Mouse (Mus musculus): ENCODE results near the gene Yipf1. TPM values are rescaled to one million over a fixed set of nuclear protein-coding genes. Genes with fewer than 3 reads are reported as not detected.

Gene Yipf1
- polyA plus RNA-seq, 1 experiment from 2014 or later = 59.1 TPM

GRCm38 (mm10) chr4:107333514-107333913 lies 19.4 kb downstream of the Yipf1 start:
- ATAC-seq (ENCODE audit: insufficient read depth, low FRiP score, low read depth) = no peak
- no peak overlapping the region for H3K9ac ChIP-seq
- no peaks in the 10 kb centered on the region for H3K27me3 ChIP-seq (replicated peaks)
- no peak overlapping the region for H3K27ac ChIP-seq
- no peaks in the 10 kb centered on the region for H3K4me1 ChIP-seq
- 0 out of 2 replicates have a peak, but pooled peaks cover 2% of the 10 kb centered on the region for H3K36me3 ChIP-seq
- H3K9me3 ChIP-seq = no peaks in the 10 kb centered on the region
- 87% methylated on average over 4 of the region's 4 CpGs for WGBS
- no peak overlapping the region for H3K4me2 ChIP-seq
- no peak overlapping the region for H3K4me3 ChIP-seq (replicated peaks)

DNA sequence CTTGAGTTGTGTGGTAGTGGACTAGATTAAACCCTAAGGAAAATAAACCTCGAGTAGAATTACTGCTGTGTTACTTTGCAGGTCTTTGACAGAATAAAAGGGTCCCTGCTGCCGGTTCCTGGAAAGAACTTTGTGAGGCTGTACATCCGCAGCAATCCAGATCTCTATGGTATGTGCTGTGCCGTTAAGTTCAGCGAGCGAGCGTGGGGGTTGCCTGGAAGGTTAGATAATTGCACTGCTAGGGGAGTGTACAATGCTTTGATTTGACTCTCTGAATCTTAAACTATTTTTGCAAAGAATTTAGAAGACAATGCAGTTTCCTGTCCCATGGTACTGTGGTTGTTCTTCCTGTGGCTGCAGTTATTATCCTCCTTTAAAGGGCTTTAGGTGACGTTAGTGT lies 22.2 kb downstream of the Yipf1 start:
- H3K4me2 ChIP-seq = no peak overlapping the region

GRCm38 (mm10) chr4:107337455-107337854 lies 23.3 kb downstream of the Yipf1 start:
- no peak overlapping the region for H3K4me2 ChIP-seq
- H3K4me1 ChIP-seq = no peaks in the 10 kb centered on the region
- H3K4me3 ChIP-seq (replicated peaks) = no peak overlapping the region
- H3K9me3 ChIP-seq = no peaks in the 10 kb centered on the region
- ATAC-seq (ENCODE audit: insufficient read depth, low FRiP score, low read depth) = no peak
- no peak overlapping the region for H3K27ac ChIP-seq
- WGBS = 86% methylated on average over 5 of the region's 5 CpGs
- H3K27me3 ChIP-seq (replicated peaks) = no peaks in the 10 kb centered on the region
- H3K9ac ChIP-seq = no peak overlapping the region
- H3K36me3 ChIP-seq = 0 out of 2 replicates have a peak, but pooled peaks cover 2% of the 10 kb centered on the region

More for the DNA sequence above, 22.2 kb downstream of the Yipf1 start:
- H3K4me3 ChIP-seq (replicated peaks) = no peak overlapping the region
- no peaks in the 10 kb centered on the region for H3K4me1 ChIP-seq
- H3K9ac ChIP-seq = no peak overlapping the region
- WGBS = 65% methylated on average over 8 of the region's 8 CpGs
- H3K9me3 ChIP-seq = no peaks in the 10 kb centered on the region
- no peak overlapping the region for H3K27ac ChIP-seq
- ATAC-seq (ENCODE audit: insufficient read depth, low FRiP score, low read depth) = no peak
- 0 out of 2 replicates have a peak, but pooled peaks cover 2% of the 10 kb centered on the region for H3K36me3 ChIP-seq
- no peaks in the 10 kb centered on the region for H3K27me3 ChIP-seq (replicated peaks)

DNA sequence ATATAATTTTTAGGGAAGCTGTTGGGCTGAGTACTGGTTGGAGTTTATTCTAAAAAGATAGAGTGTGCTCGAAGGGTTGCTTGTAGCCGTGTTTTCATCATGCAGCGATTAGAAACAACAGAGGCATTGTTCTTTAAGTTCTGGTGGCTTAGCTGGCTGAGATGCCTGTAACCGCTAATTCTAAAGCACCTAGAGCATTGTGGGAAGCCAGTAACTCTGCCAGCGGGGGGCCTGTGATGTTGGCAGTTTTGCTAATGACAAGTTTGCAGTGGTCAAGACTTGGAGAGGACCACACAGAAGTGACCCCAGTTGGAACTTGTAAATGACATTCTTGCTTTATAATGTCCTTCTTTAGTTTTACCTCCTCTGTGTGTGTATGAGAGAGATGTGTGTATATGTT lies 27.2 kb downstream of the Yipf1 start:
- Histone ChIP-seq H3K27me3 (replicated peaks) (no peaks in the 10 kb centered on the region), H3K27ac (no peak overlapping the region), H3K4me1 (no peaks in the 10 kb centered on the region), H3K9me3 (no peaks in the 10 kb centered on the region), H3K4me3 (replicated peaks) (no peak overlapping the region), H3K9ac (no peak overlapping the region), H3K4me2 (no peak overlapping the region), H3K36me3 (peaks cover 5% of the 10 kb centered on the region; the same call in 1 of the 2 replicates)
- 72% methylated on average over 5 of the region's 5 CpGs for WGBS
- ATAC-seq (ENCODE audit: insufficient read depth, low FRiP score, low read depth) = no peak

GRCm38 (mm10) chr4:107344612-107345011 lies 30.4 kb downstream of the Yipf1 start:
- ATAC-seq (ENCODE audit: insufficient read depth, low FRiP score, low read depth) = no peak
- H3K27ac ChIP-seq = no peak overlapping the region
- H3K36me3 ChIP-seq = peaks cover 5% of the 10 kb centered on the region; the same call in 1 of the 2 replicates
- no peaks in the 10 kb centered on the region for H3K4me1 ChIP-seq
- WGBS = 84% methylated on average over 7 of the region's 7 CpGs
- no peak overlapping the region for H3K9ac ChIP-seq
- no peaks in the 10 kb centered on the region for H3K27me3 ChIP-seq (replicated peaks)
- no peak overlapping the region for H3K4me2 ChIP-seq
- H3K9me3 ChIP-seq = no peaks in the 10 kb centered on the region
- no peak overlapping the region for H3K4me3 ChIP-seq (replicated peaks)

- ATAC-seq (ENCODE audit: insufficient read depth, low FRiP score, low read depth) = no peak
- WGBS = 62% methylated on average over 6 of the region's 6 CpGs
Observed at GRCm38 (mm10) chr4:107347221-107347620, 33.1 kb downstream of the Yipf1 start.

DNA sequence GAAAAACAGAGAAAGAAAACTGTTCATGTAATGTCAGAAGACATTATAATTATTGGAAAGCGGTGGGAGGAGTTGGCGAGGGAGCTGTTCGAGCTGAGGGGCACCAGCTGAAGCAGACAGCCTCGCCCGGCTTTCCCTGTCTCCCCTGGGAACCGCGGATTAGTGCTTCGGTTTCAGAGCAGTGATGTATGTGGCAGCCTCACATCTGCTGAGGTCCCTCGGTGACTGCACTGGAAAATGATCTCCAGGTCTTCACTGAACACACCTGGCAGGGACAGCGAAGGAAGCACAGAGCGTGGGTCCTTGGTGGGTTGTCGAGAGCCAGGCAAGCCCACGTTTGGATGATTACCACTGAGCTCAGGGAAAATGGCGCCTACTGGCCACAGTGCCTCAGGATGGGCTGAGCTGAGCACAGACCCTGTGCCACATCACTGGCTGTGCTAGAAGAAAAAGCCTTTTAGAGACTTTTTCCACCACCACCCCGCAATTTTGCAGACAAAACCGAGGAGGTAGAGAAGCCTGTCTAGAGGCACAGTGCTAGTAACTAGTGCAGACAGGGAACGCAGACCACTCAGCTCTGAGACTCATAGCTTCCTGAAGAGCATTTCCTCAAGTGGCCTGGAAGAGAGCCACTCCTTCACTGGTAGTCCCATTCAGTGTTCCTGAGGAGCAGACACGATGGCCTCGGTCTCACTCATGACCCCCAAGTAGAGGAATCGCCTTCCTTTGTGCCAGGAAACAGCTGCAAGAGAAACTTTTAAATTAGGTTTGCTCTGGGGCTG lies 34.6 kb downstream of the Yipf1 start:
- Histone ChIP-seq H3K4me3 (replicated peaks) (no peak overlapping the region), H3K27me3 (replicated peaks) (no peaks in the 10 kb centered on the region), H3K27ac (no peak overlapping the region), H3K36me3 (peaks cover 8% of the 10 kb centered on the region; the same call in 1 of the 2 replicates), H3K4me2 (no peak overlapping the region), H3K9me3 (no peaks in the 10 kb centered on the region), H3K4me1 (no peaks in the 10 kb centered on the region), H3K9ac (no peak overlapping the region)
- 70% methylated on average over 20 of the region's 20 CpGs for WGBS
- no peak for ATAC-seq (ENCODE audit: insufficient read depth, low FRiP score, low read depth)

More at GRCm38 (mm10) chr4:107347221-107347620, 33.1 kb downstream of the Yipf1 start:
- Histone ChIP-seq H3K9ac (no peak overlapping the region), H3K9me3 (no peaks in the 10 kb centered on the region), H3K36me3 (peaks cover 8% of the 10 kb centered on the region; the same call in 1 of the 2 replicates), H3K4me3 (replicated peaks) (no peak overlapping the region), H3K27ac (no peak overlapping the region), H3K27me3 (replicated peaks) (no peaks in the 10 kb centered on the region), H3K4me1 (no peaks in the 10 kb centered on the region), H3K4me2 (no peak overlapping the region)

- H3K9me3 ChIP-seq = no peaks in the 10 kb centered on the region
- no peaks in the 10 kb centered on the region for H3K4me1 ChIP-seq
- H3K27ac ChIP-seq = no peak overlapping the region
- H3K9ac ChIP-seq = no peak overlapping the region
- WGBS = 59% methylated on average over 8 of the region's 8 CpGs
- H3K27me3 ChIP-seq (replicated peaks) = no peaks in the 10 kb centered on the region
- no peak for ATAC-seq (ENCODE audit: insufficient read depth, low FRiP score, low read depth)
- H3K4me2 ChIP-seq = no peak overlapping the region
- no peak overlapping the region for H3K4me3 ChIP-seq (replicated peaks)
- H3K36me3 ChIP-seq = peaks cover 8% of the 10 kb centered on the region; the same call in 1 of the 2 replicates
Observed at GRCm38 (mm10) chr4:107349311-107350008, 35.3 kb downstream of the Yipf1 start.

DNA sequence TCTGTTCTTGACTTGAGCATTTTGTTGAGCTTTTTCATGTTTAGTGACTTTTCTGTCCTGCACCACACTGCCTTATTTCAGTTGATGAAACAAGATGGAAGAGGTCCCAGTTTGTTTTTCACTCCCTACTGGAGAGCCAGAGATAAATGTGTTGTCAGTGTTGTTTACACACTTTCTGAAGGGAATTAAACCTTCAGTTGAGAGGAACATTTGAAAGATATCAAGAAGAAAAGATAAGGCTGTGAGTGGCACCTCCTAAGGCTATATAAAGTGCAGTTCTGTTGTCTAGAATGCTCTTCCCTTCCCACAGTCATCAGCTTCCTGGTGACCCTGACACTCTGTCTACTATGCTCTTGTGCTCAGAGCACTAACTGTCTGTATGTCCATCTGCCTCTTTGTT lies 37.2 kb downstream of the Yipf1 start:
- no peaks in the 10 kb centered on the region for H3K9me3 ChIP-seq
- ATAC-seq (ENCODE audit: insufficient read depth, low FRiP score, low read depth) = no peak
- no peak overlapping the region for H3K4me2 ChIP-seq
- no peak overlapping the region for H3K9ac ChIP-seq
- no peaks in the 10 kb centered on the region for H3K27me3 ChIP-seq (replicated peaks)
- H3K4me3 ChIP-seq (replicated peaks) = no peak overlapping the region
- H3K27ac ChIP-seq = no peak overlapping the region
- H3K4me1 ChIP-seq = no peaks in the 10 kb centered on the region
- H3K36me3 ChIP-seq = 0 out of 2 replicates have a peak, but pooled peaks cover 5% of the 10 kb centered on the region

DNA sequence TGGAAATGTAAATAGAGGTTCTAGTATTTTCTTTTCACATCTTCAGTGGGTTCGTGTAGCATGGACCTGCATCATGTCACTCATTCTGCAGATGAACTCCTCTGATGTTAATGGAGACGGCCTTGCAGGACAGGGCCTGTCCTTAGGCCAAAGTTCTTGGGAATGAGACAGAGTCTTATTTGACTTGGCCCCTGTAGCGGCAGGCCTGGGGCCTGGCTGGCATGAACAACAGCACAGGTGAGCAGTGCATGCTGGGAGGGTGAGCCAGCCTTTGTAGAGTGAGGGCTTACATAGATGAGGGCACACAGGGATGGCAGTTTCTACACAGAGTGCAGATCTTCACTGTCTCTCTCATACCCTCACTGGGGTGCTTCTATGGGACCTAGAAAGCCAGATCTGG lies 39.4 kb downstream of the Yipf1 start:
- H3K4me1 ChIP-seq = no peaks in the 10 kb centered on the region
- H3K4me2 ChIP-seq = no peak overlapping the region
- H3K9me3 ChIP-seq = no peaks in the 10 kb centered on the region
- H3K9ac ChIP-seq = no peak overlapping the region
- no peak for ATAC-seq (ENCODE audit: insufficient read depth, low FRiP score, low read depth)
- H3K27me3 ChIP-seq (replicated peaks) = no peaks in the 10 kb centered on the region
- H3K27ac ChIP-seq = no peak overlapping the region
- 0 out of 2 replicates have a peak, but pooled peaks cover 3% of the 10 kb centered on the region for H3K36me3 ChIP-seq
- H3K4me3 ChIP-seq (replicated peaks) = no peak overlapping the region
- 85% methylated on average over 3 of the region's 3 CpGs for WGBS

DNA sequence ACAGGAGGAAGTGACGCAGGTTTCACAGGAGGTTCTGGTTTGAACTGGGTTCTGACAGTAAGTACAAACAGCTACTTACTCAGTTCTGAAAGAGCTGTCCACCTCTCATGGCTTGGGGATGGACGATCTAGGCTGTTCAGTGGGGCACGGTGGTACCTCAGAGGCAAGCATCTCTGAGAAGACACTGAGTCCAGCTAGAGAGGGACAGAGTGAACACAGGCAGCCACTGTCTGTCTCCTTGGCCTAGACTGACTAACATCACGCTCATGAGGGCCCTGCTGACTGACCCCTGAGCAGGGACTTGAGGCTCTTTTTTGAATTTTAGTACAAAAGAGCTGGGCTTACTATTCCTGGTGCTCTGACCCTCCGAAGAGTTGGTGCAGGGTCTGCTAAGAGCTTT lies 40.0 kb downstream of the Yipf1 start:
- Histone ChIP-seq H3K27me3 (replicated peaks) (no peaks in the 10 kb centered on the region), H3K27ac (no peak overlapping the region), H3K4me3 (replicated peaks) (no peak overlapping the region), H3K9me3 (no peaks in the 10 kb centered on the region), H3K4me1 (no peaks in the 10 kb centered on the region), H3K36me3 (0 out of 2 replicates have a peak, but pooled peaks cover 3% of the 10 kb centered on the region), H3K9ac (no peak overlapping the region), H3K4me2 (no peak overlapping the region)
- 59% methylated on average over 5 of the region's 5 CpGs for WGBS
- ATAC-seq (ENCODE audit: insufficient read depth, low FRiP score, low read depth) = no peak

DNA sequence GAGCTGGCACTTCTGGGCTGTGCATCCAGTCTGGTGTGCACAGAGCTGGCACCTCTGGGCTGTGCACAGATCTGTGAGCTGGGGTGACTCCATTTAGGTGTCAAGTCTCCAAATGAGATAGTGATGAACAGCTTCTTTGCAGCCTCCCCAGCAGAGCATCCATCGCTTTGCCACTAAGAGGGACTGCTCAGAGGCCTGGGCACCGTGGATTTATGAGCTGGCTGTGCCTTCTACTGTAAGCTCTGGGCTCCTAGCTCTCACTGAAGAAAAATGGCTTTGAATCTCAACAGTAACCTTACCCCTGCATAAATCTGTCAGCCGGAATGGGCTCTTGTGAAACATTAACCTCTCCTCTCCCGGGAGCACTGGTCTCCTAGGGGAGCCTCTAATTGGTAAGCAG lies 40.4 kb downstream of the Yipf1 start:
- Histone ChIP-seq H3K4me2 (no peak overlapping the region), H3K9me3 (no peaks in the 10 kb centered on the region), H3K27me3 (replicated peaks) (no peaks in the 10 kb centered on the region), H3K27ac (no peak overlapping the region), H3K36me3 (0 out of 2 replicates have a peak, but pooled peaks cover 3% of the 10 kb centered on the region), H3K4me3 (replicated peaks) (no peak overlapping the region), H3K4me1 (no peaks in the 10 kb centered on the region), H3K9ac (no peak overlapping the region)
- no peak for ATAC-seq (ENCODE audit: insufficient read depth, low FRiP score, low read depth)
- WGBS = 17% methylated on average over 4 of the region's 4 CpGs

Measured in stomach, embryonic 15.5 days (tissue).